Mouse (Mus musculus) midbrain, embryonic 16.5 days (tissue): ENCODE measurements around the gene Ccno. TPM values are rescaled to one million over a fixed set of nuclear protein-coding genes. Genes with fewer than 3 reads are reported as not detected.

Source experiments
- ATAC-seq: fragments of 200-750 bp; cut with Nextera tagmentation; 2 replicates; pipeline ENCODE4 v1.8.0; 2017; ENCODE audit warnings: moderate TSS enrichment
- H3K27ac ChIP-seq: fragments of 300-500 bp; sonication (generic); 2 replicates; pipeline ENCODE4 v1.5.1; 2014; ENCODE audit warnings: mild to moderate bottlenecking, low read length, mixed read lengths
- H3K27me3 ChIP-seq: fragments of 300-500 bp; sonication (generic); 2 replicates; pipeline ENCODE4 v1.6.1; 2014; ENCODE audit warnings: low read depth, low read length, mixed read lengths; ENCODE audit not compliant: control insufficient read depth, insufficient read depth
- H3K36me3 ChIP-seq: fragments of 300-500 bp; sonication (generic); 2 replicates; pipeline ENCODE4 v1.6.1; 2014; ENCODE audit warnings: mild to moderate bottlenecking, low read length, moderate library complexity, mixed read lengths; ENCODE audit not compliant: control insufficient read depth, insufficient read depth
- H3K4me1 ChIP-seq: fragments of 300-500 bp; sonication (generic); 2 replicates; pipeline ENCODE4 v1.6.1; 2014; ENCODE audit warnings: mild to moderate bottlenecking, low read length, mixed read lengths; ENCODE audit not compliant: control insufficient read depth, insufficient read depth
- H3K4me2 ChIP-seq: fragments of 300-500 bp; sonication (generic); 2 replicates; pipeline ENCODE4 v1.6.1; 2014; ENCODE audit warnings: mild to moderate bottlenecking, low read length, mixed read lengths
- H3K4me3 ChIP-seq: fragments of 300-500 bp; sonication (generic); 2 replicates; pipeline ENCODE4 v1.5.1; 2014; ENCODE audit warnings: low read depth, mild to moderate bottlenecking, low read length, moderate library complexity, mixed read lengths
- H3K9ac ChIP-seq: fragments of 300-500 bp; sonication (generic); 2 replicates; pipeline ENCODE4 v1.6.1; 2014; ENCODE audit warnings: low read depth, low read length, mixed read lengths
- H3K9me3 ChIP-seq: fragments of 300-500 bp; sonication (generic); replicated peaks from 2 replicates; pipeline ENCODE4 v1.6.1; 2014; ENCODE audit warnings: mild to moderate bottlenecking, low read length, mixed read lengths; ENCODE audit not compliant: control insufficient read depth, poor library complexity, severe bottlenecking
- WGBS: fragments of 180-500 bp; shearing (Covaris S2); extraction: QIAGEN DNeasy Blood & Tissue Kit; methylation state at CpG from one replicate; pipeline ENCODE4 v1.1.7; 2014; 5-methylcytosine and 5-hydroxymethylcytosine counted together
- polyA plus RNA-seq: library from polyadenylated mRNA; unstranded; fragments of >200 nt; fragmentation: Nextera tagmentation; extraction: Ambion mirVana; gene quantifications from 2 replicates; pipeline ENCODE4 v1.2.1, GENCODE M21; 2015

Ccno gene
- polyA plus RNA-seq, 1 experiment from 2014 or later, result 1.5 TPM

DNA sequence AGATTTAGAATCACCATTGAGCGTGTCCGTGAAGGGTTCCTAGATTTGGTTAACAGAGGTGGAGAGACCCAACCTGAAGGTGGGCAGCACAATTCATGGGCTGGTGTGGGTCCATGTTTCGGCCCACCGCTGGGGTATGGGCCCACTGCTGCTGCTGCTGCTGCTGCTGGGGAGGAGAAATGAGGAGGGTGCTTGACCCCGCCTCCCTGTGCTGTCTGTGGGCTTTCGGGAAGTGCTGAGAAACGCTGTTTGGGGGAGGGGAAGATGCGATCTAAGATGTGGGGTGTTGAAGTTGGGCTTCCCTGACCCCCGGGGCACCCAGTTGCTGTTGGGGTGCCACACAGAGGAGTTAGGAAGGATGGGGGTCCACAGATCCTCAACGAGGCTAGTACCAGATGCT, 10.9 kb upstream of the Ccno start:
- no peaks in the 10 kb centered on the region for H3K4me1 ChIP-seq

DNA sequence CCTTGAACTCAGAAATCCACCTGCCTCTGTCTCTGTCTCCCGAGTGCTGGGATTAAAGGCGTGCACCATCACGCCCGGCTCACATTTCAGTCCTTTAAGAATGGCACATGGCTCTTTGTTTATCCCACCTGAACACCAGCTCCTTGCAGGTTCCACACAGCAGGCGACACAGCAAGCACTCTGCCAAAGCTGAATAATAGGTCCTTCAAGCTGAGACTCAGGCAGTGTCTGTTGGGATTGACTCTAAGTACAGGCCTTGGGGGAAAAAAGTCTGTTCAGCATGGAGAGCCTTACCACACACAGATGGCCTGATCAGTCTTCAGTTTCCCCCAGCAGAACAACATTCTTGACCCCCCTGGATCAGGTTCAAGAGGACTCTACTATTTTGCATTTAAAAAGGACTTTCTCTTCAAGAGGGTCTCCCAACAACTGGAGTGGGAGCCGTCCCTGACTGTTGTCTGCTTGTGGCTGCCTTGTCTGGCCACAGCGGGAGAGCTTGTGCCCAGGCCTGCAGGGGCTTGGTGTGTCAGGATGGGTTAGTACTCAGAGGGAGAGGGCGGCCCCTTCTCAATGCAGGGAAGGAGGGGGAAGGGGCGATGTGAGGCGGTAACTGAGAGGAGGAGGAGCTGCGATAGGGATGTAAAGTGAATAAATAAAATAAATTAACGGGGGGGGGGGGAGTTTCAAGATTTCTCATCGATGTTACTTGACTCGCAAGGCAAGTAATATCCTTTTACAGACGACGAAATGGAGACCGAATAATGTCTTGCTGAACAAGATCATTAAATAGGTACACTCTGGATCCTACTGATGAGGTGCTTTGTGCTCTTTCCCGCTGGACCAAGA, 1.8 kb upstream of the Ccno start:
- ATAC-seq, result no peak
- Histone ChIP-seq H3K36me3 (no peaks in the 10 kb centered on the region), H3K9ac (no peak overlapping the region), H3K4me2 (peak overlapping the region; percentile 98), H3K27me3 (peaks cover 27% of the 10 kb centered on the region), H3K4me1 (peaks cover 28% of the 10 kb centered on the region), H3K4me3 (no peak overlapping the region), H3K9me3 (no peaks in the 10 kb centered on the region), H3K27ac (no peak overlapping the region)
- WGBS, result 4% methylated on average over 17 of the region's 18 CpGs

More for the DNA sequence above, 10.9 kb upstream of the Ccno start:
- Histone ChIP-seq H3K9me3 (no peaks in the 10 kb centered on the region), H3K27ac (no peak overlapping the region), H3K27me3 (peaks cover 4% of the 10 kb centered on the region; the same call in 1 of the 2 replicates), H3K36me3 (no peaks in the 10 kb centered on the region), H3K4me3 (no peak overlapping the region), H3K4me2 (no peak overlapping the region), H3K9ac (no peak overlapping the region)
- no peak for ATAC-seq
- 51% methylated on average over 10 of the region's 10 CpGs for WGBS

DNA sequence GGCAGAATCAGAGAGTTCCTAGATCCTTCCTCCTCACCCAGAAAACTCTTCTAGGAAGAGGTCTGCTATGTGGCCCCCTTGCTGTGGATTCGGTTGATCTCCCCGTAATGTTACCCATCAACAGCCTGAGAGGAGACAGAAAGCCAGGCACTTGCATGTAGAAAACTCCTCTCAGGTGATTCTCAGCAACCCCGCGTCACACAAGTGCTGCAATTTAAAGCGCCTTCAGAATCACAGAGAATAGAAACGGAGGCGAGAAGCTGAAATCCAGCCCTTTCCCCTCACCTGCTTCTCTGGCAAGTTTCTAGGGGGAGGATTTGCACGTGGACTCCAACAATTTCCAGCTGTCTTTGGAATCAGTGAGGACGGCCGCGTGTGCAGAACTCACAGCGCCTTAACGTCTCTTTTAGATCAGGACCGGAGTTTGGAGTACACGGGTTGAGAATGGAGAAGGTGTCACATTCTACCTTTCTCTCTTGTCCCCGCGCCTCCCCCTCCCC, 1.1 kb upstream of the Ccno start:
- ATAC-seq, result no peak
- H3K36me3 ChIP-seq, result no peaks in the 10 kb centered on the region
- peak overlapping the region; percentile 65; the same call in 1 of the 2 replicates for H3K4me3 ChIP-seq
- peak overlapping the region; percentile 98 for H3K4me2 ChIP-seq
- H3K27ac ChIP-seq, result no peak overlapping the region
- peaks cover 28% of the 10 kb centered on the region for H3K4me1 ChIP-seq
- H3K27me3 ChIP-seq, result peaks cover 33% of the 10 kb centered on the region
- no peaks in the 10 kb centered on the region for H3K9me3 ChIP-seq
- 1% methylated on average over 17 of the region's 17 CpGs for WGBS
- H3K9ac ChIP-seq, result no peak overlapping the region

- peak overlapping the region; percentile 98 for H3K4me2 ChIP-seq
- H3K4me3 ChIP-seq, result peak overlapping the region; percentile 65
- peak; percentile 62 for ATAC-seq
- no peaks in the 10 kb centered on the region for H3K36me3 ChIP-seq
- H3K9ac ChIP-seq, result peak overlapping the region; percentile 66
- no peaks in the 10 kb centered on the region for H3K9me3 ChIP-seq
- H3K27me3 ChIP-seq, result peaks cover 42% of the 10 kb centered on the region
- H3K27ac ChIP-seq, result no peak overlapping the region
- WGBS, result under 1% methylated on average over 39 of the region's 39 CpGs
- peaks cover 28% of the 10 kb centered on the region for H3K4me1 ChIP-seq
Observed at GRCm38 (mm10) chr13:112987991-112988390, 389 bp downstream of the Ccno start.

- Histone ChIP-seq H3K9ac (peak overlapping the region; percentile 36; the same call in 1 of the 2 replicates), H3K36me3 (no peaks in the 10 kb centered on the region), H3K9me3 (no peaks in the 10 kb centered on the region), H3K4me3 (peak overlapping the region; percentile 65), H3K27ac (no peak overlapping the region), H3K27me3 (peaks cover 50% of the 10 kb centered on the region), H3K4me2 (peak overlapping the region; percentile 98), H3K4me1 (peaks cover 34% of the 10 kb centered on the region)
- WGBS, result under 1% methylated on average over 19 of the region's 19 CpGs
- no peak for ATAC-seq
Observed at GRCm38 (mm10) chr13:112988866-112989265, 1.3 kb downstream of the Ccno start.

DNA sequence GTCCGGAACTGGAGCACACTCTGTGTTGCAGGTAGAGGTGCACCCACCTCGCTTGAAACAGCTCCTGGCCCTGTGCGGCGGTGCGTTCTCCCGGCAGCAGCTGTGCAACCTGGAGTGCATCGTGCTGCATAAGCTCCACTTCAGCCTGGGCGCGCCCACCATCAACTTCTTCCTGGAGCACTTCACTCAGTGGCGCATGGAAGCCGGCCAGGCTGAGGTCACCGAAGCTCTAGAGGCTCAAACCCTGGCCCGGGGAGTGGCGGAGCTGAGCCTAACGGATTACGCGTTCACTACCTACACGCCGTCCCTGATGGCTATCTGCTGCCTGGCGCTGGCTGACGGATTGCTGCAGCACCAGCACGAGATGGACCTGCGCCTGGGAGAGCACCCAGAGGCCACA, 1.9 kb downstream of the Ccno start:
- WGBS, result 1% methylated on average over 23 of the region's 23 CpGs
- Histone ChIP-seq H3K4me1 (peaks cover 37% of the 10 kb centered on the region), H3K4me2 (peak overlapping the region; percentile 19; the same call in 1 of the 2 replicates), H3K27ac (no peak overlapping the region), H3K36me3 (no peaks in the 10 kb centered on the region), H3K9me3 (no peaks in the 10 kb centered on the region), H3K9ac (no peak overlapping the region), H3K4me3 (peak overlapping the region; percentile 14), H3K27me3 (peaks cover 47% of the 10 kb centered on the region)
- no peak for ATAC-seq

DNA sequence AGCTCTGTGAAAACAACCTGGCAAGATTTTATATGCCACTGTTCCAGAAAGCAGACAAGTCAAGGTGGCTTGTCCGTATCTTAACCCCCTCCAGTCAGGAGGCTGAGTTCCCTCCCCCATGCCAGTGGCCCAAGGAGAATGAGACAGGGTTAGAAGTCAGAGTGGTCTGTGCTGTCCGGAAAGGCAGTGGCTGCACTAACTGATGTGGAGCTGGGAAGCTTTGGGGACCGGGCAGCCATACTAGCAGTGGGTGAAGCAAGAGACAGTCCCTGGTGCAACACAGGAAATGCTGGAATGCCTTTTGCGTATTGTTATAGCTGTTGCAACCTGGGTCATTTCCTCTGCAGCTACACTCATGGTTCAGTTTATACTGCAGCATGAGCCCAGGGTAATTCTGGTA, 2.7 kb downstream of the Ccno start:
- Histone ChIP-seq H3K9me3 (no peaks in the 10 kb centered on the region), H3K27ac (no peak overlapping the region), H3K27me3 (peaks cover 56% of the 10 kb centered on the region), H3K4me1 (peaks cover 37% of the 10 kb centered on the region), H3K36me3 (no peaks in the 10 kb centered on the region), H3K4me3 (no peak overlapping the region), H3K9ac (no peak overlapping the region), H3K4me2 (no peak overlapping the region)
- no peak for ATAC-seq
- 12% methylated on average over 4 of the region's 4 CpGs for WGBS

DNA sequence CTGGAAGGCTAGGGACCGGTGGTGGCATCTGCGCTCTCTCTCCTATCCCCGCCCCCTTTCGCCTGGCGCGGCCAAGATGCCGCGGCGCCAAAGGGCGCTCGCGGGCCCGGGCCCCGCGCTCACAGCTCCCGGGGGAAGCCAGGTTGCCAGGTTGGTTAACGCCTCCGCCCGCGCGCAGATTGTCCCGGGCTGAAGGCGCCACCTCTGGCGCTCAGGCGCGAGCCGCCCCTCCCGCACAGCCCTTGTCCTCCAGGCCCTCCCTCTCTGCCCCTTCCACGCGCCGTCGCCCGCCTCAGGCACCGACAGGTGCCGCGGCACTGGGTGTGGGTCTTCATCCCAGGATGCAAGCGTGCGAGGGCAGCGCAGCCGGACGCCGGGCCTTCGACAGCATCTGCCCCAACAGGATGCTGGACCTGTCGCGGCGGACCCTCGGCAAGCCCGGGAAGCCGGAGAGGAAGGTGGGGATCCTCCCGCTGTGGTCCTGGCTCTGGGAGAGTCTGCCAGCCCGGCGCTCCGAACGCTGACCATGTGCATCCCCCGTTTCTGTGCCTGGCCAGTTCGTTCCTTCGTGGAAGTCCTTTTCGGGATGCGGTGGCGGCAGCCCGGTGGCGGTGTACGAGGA, 6.0 kb downstream of the Ccno start, which contains the start of gene Mcidas:
Gene Mcidas (plus strand): TSS at position 315 of the 622 bp plus-strand sequence.
- Histone ChIP-seq H3K9ac (peak within 1 kb of the TSS; percentile 55), H3K4me3 (peak within 1 kb of the TSS; percentile 52), H3K4me1 (peaks cover 23% of the 10 kb centered on the region), H3K36me3 (no peaks in the 10 kb centered on the region), H3K9me3 (no peaks in the 10 kb centered on the region), H3K27me3 (peaks cover 72% of the 10 kb centered on the region), H3K27ac (no peak within 1 kb of the TSS), H3K4me2 (peak within 1 kb of the TSS; percentile 88)
- peak; percentile 54 for ATAC-seq
- under 1% methylated on average over 58 of the region's 63 CpGs for WGBS

DNA sequence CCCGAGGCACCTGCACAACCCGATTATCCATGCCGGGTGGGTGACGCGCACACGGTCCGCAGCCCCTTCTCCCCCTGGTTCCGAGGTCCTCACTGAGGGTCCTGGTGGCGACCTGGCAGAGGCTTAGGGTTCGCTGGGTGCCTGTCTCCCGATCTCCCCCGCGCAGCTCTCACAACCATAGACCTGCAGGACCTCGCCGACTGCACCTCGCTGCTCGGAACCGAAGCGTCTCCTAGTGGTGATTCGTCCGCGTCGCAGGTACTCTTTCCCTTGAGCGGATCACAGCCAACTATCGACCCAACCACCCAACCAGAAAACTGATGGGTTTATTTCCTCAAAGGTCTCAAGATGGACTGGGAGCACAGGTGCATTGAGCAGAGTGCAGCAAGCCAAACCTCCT, 6.6 kb downstream of the Ccno start:
- Histone ChIP-seq H3K9ac (peak overlapping the region; percentile 55), H3K4me3 (peak overlapping the region; percentile 52), H3K9me3 (no peaks in the 10 kb centered on the region), H3K4me1 (peaks cover 23% of the 10 kb centered on the region), H3K4me2 (peak overlapping the region; percentile 88), H3K27ac (no peak overlapping the region), H3K36me3 (no peaks in the 10 kb centered on the region), H3K27me3 (peaks cover 72% of the 10 kb centered on the region)
- WGBS, result 0% methylated on average over 25 of the region's 25 CpGs
- peak; percentile 77 for ATAC-seq
